Mouse (Mus musculus): ENCODE results near the gene BC067074. TPM values are rescaled to one million over a fixed set of nuclear protein-coding genes. Genes with fewer than 3 reads are reported as not detected.

BC067074 gene
- polyA plus RNA-seq, 1 experiment from 2014 or later, result 0.89 TPM

DNA sequence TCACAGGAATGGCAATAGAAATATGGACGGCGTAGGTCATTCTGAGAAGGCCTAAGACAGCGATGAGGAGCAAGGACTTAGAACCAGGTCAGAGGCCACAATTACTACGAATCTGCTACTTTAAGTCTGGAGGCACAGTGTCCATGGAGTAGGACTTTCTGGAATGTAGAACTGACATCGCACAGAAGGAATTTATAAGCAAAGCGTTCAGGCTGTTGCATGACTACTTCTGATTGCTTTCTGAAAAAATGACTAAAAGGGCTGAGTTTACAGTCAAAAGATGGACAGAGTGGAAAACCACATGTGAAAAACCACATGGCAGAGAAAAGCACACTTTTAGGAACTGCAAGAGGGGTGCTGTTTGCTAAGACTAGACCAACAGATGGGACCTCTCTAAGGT, 110.7 kb downstream of the BC067074 start:
- no peaks in the 10 kb centered on the region for H3K4me1 ChIP-seq (replicated peaks; ENCODE audit: control insufficient read depth, insufficient read depth)
- no peak overlapping the region for H3K4me2 ChIP-seq (replicated peaks; ENCODE audit: low read depth)
- DNase-seq (ENCODE audit: low spot score) (no peak), ATAC-seq (ENCODE audit: low FRiP score, low TSS enrichment) (no peak; the same call in 1 of the 2 replicates)
- no peaks in the 10 kb centered on the region for H3K9me3 ChIP-seq (ENCODE audit: control insufficient read depth, low read length)
- no peak overlapping the region for H3K9ac ChIP-seq (ENCODE audit: low read length)
- no peak overlapping the region for H3K27ac ChIP-seq (replicated peaks)
- WGBS, result 55% methylated on average over 6 of the region's 6 CpGs
- H3K36me3 ChIP-seq (ENCODE audit: control insufficient read depth, insufficient read depth, low read length), result no peaks in the 10 kb centered on the region
- TF ChIP-seq EP300 (optimal IDR thresholded peaks at IDR 0.05) (no peak), CTCF (IDR thresholded peaks at IDR 0.05; ENCODE audit: low read depth) (no peak)
- no peak overlapping the region for H3K4me3 ChIP-seq (ENCODE audit: low read depth, low read length)
- no peaks in the 10 kb centered on the region for H3K27me3 ChIP-seq (ENCODE audit: control insufficient read depth, insufficient read depth, low read length)

DNA sequence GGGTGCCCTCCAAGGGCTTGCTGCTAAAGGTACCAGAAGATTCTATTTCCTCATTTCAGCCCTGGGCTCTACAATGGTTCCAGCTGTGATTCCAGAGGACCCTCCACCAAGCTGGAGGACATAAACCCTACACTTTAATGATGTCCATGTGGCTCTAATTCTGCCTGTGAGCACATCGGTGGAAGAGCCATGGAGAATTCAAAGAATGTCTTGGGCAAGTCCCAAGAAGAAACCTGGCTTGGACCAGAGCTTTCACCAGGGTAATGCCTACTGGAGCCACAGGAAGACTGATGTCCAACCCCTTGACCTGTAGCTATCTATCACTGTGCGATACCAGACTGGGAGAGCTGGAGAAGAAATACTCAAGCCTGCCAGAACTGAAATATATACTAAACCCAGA, 111.2 kb downstream of the BC067074 start:
- 46% methylated on average over 2 of the region's 2 CpGs for WGBS
- DNase-seq (ENCODE audit: low spot score) (no peak), ATAC-seq (ENCODE audit: low FRiP score, low TSS enrichment) (no peak)
- no peaks in the 10 kb centered on the region for H3K27me3 ChIP-seq (ENCODE audit: control insufficient read depth, insufficient read depth, low read length)
- H3K27ac ChIP-seq (replicated peaks), result no peak overlapping the region
- no peaks in the 10 kb centered on the region for H3K4me1 ChIP-seq (replicated peaks; ENCODE audit: control insufficient read depth, insufficient read depth)
- H3K4me3 ChIP-seq (ENCODE audit: low read depth, low read length), result no peak overlapping the region
- no peak overlapping the region for H3K4me2 ChIP-seq (replicated peaks; ENCODE audit: low read depth)
- no peaks in the 10 kb centered on the region for H3K9me3 ChIP-seq (ENCODE audit: control insufficient read depth, low read length)
- H3K36me3 ChIP-seq (ENCODE audit: control insufficient read depth, insufficient read depth, low read length), result no peaks in the 10 kb centered on the region
- TF ChIP-seq EP300 (optimal IDR thresholded peaks at IDR 0.05), result no peak
- no peak for TF ChIP-seq CTCF (IDR thresholded peaks at IDR 0.05; ENCODE audit: low read depth)
- no peak overlapping the region for H3K9ac ChIP-seq (ENCODE audit: low read length)

DNA sequence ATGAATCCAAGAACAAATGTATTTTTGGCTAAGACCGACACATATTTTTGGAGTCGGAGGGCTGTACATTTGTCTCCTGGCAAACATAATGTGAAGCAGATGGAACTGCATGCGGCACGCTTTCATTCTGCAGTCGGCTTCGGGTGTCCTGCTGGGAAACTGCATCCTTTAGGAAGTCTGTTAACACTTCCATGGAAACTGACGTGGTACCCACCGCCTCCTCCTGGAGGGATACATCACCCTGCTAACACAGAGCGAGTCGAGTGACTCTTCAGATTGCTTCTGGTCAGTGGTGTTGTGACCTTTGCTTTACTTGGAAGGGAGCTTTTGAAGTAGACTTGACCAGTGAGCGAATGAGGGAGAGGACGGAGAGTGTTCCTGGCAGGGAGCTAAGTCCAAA, 117.0 kb downstream of the BC067074 start:
- H3K4me2 ChIP-seq (replicated peaks; ENCODE audit: low read depth), result no peak overlapping the region
- no peaks in the 10 kb centered on the region for H3K9me3 ChIP-seq (ENCODE audit: control insufficient read depth, low read length)
- H3K27me3 ChIP-seq (ENCODE audit: control insufficient read depth, insufficient read depth, low read length), result no peaks in the 10 kb centered on the region
- H3K4me3 ChIP-seq (ENCODE audit: low read depth, low read length), result no peak overlapping the region
- TF ChIP-seq EP300 (optimal IDR thresholded peaks at IDR 0.05) (no peak), CTCF (IDR thresholded peaks at IDR 0.05; ENCODE audit: low read depth) (no peak; the same call in 1 of the 2 replicates)
- no peaks in the 10 kb centered on the region for H3K4me1 ChIP-seq (replicated peaks; ENCODE audit: control insufficient read depth, insufficient read depth)
- H3K36me3 ChIP-seq (ENCODE audit: control insufficient read depth, insufficient read depth, low read length), result no peaks in the 10 kb centered on the region
- 64% methylated on average over 12 of the region's 12 CpGs for WGBS
- no peak overlapping the region for H3K9ac ChIP-seq (ENCODE audit: low read length)
- H3K27ac ChIP-seq (replicated peaks), result no peak overlapping the region
- ATAC-seq (ENCODE audit: low FRiP score, low TSS enrichment), result no peak
- DNase-seq (ENCODE audit: low spot score), result no peak

DNA sequence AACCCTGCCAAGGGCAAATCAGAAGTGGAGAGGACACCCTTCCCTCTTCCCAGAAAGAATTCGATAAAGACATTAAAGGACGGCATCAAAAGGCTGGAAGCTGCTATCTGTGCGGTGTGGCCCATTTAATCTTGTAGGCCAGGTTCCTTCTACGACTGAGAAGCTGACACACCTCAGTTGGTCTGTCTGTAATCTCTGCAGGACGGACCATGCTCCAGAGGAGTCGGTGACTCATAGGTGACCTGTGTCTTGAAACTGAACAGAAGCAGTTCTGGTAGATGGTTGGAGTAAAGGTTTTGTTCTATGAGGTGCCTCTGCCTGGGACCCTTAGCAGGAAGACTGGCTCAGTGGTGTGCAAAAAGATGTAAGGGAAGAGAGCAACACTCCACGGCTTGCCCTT, 122.6 kb downstream of the BC067074 start:
- ATAC-seq (ENCODE audit: low FRiP score, low TSS enrichment), result peak; percentile 78
- 75% methylated on average over 7 of the region's 7 CpGs for WGBS

DNA sequence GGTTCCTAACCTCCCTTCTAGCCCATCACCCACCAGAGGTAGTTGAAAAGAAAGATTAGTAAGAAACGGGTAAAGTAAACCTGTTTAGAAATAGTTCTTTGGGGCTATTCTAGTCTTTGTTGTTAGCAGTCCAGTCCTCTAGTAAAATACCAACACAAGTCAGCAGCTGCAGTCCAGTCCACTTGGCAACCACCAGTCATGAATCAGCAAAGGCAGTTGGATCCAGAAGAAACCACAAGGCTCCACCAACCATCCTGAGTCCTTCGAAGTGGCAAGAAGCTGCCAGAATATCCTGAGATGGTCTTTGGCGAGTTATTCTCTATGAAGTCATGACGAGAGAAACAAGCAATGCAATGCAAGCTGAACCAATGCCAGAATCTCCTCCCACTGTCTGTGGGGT, 124.0 kb downstream of the BC067074 start:
- no peak overlapping the region for H3K4me2 ChIP-seq (replicated peaks; ENCODE audit: low read depth)
- no peak for ATAC-seq (ENCODE audit: low FRiP score, low TSS enrichment)
- H3K9me3 ChIP-seq (ENCODE audit: control insufficient read depth, low read length), result no peaks in the 10 kb centered on the region
- H3K27ac ChIP-seq (replicated peaks), result no peak overlapping the region
- DNase-seq (ENCODE audit: low spot score), result no peak
- TF ChIP-seq EP300 (optimal IDR thresholded peaks at IDR 0.05), result no peak
- no peak for TF ChIP-seq CTCF (IDR thresholded peaks at IDR 0.05; ENCODE audit: low read depth)
- no peak overlapping the region for H3K9ac ChIP-seq (ENCODE audit: low read length)
- 94% methylated on average over 4 of the region's 4 CpGs for WGBS
- H3K36me3 ChIP-seq (ENCODE audit: control insufficient read depth, insufficient read depth, low read length), result no peaks in the 10 kb centered on the region
- no peaks in the 10 kb centered on the region for H3K27me3 ChIP-seq (ENCODE audit: control insufficient read depth, insufficient read depth, low read length)
- no peak overlapping the region for H3K4me3 ChIP-seq (ENCODE audit: low read depth, low read length)
- H3K4me1 ChIP-seq (replicated peaks; ENCODE audit: control insufficient read depth, insufficient read depth), result 0 out of 2 replicates have a peak, but pooled peaks cover 5% of the 10 kb centered on the region

More for the DNA sequence above, 122.6 kb downstream of the BC067074 start:
- no peak overlapping the region for H3K4me3 ChIP-seq (ENCODE audit: low read depth, low read length)
- no peak overlapping the region for H3K9ac ChIP-seq (ENCODE audit: low read length)
- no peak overlapping the region for H3K4me2 ChIP-seq (replicated peaks; ENCODE audit: low read depth)
- DNase-seq (ENCODE audit: low spot score), result peak; percentile 30
- H3K27ac ChIP-seq (replicated peaks), result no peak overlapping the region
- no peaks in the 10 kb centered on the region for H3K9me3 ChIP-seq (ENCODE audit: control insufficient read depth, low read length)
- TF ChIP-seq CTCF (IDR thresholded peaks at IDR 0.05; ENCODE audit: low read depth) (no peak), EP300 (optimal IDR thresholded peaks at IDR 0.05) (no peak)
- 0 out of 2 replicates have a peak, but pooled peaks cover 3% of the 10 kb centered on the region for H3K4me1 ChIP-seq (replicated peaks; ENCODE audit: control insufficient read depth, insufficient read depth)
- H3K36me3 ChIP-seq (ENCODE audit: control insufficient read depth, insufficient read depth, low read length), result no peaks in the 10 kb centered on the region
- no peaks in the 10 kb centered on the region for H3K27me3 ChIP-seq (ENCODE audit: control insufficient read depth, insufficient read depth, low read length)

DNA sequence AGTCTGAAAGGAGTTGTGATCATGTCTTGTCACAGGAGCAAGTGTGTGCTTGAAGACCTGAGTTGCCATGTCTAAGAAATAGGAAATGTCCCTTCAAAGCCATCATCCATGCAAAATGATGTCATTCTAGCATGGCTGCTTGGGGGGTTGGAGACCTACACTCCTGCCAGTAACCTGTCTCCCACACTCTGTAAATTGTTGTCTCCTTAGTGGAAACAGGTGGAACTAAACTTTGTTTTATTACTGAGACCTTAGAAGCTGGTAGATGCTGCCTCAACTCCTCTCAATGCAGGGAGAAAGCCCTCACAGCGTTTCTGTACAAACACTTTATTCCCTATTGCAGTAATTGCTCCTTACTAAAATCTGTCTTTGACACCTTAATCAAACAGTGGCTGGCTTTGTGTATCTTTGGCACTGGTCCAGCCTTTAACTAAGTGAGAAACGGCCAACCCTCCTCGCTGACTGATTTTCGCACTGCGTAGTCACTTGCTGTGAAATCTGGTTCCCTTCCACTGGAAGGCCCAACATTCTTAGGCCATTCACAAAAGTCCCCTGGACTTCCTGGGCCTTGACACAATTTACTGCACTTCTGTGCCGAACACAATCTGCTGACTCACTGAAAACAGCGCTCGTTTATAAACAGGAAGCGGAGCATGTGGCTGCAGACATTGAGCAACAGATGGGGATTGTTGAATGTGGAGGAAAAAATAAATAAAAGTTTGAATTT, 125.0 kb downstream of the BC067074 start:
- H3K9me3 ChIP-seq (ENCODE audit: control insufficient read depth, low read length), result no peaks in the 10 kb centered on the region
- ATAC-seq (ENCODE audit: low FRiP score, low TSS enrichment) (peak; percentile 78), DNase-seq (ENCODE audit: low spot score) (peak; percentile 64)
- WGBS, result 8% methylated on average over 9 of the region's 9 CpGs
- no peaks in the 10 kb centered on the region for H3K27me3 ChIP-seq (ENCODE audit: control insufficient read depth, insufficient read depth, low read length)
- TF ChIP-seq CTCF (IDR thresholded peaks at IDR 0.05; ENCODE audit: low read depth) (no peak), EP300 (optimal IDR thresholded peaks at IDR 0.05) (no peak)
- peak overlapping the region; percentile 61 for H3K27ac ChIP-seq (replicated peaks)
- H3K9ac ChIP-seq (ENCODE audit: low read length), result no peak overlapping the region
- H3K4me3 ChIP-seq (ENCODE audit: low read depth, low read length), result no peak overlapping the region
- no peak overlapping the region for H3K4me2 ChIP-seq (replicated peaks; ENCODE audit: low read depth)
- 0 out of 2 replicates have a peak, but pooled peaks cover 5% of the 10 kb centered on the region for H3K4me1 ChIP-seq (replicated peaks; ENCODE audit: control insufficient read depth, insufficient read depth)
- no peaks in the 10 kb centered on the region for H3K36me3 ChIP-seq (ENCODE audit: control insufficient read depth, insufficient read depth, low read length)
